Mouse (Mus musculus) kidney, adult 8-10 months (tissue): ENCODE measurements around the gene Upk3b.

Experiments
- DNase-seq, 2 experiments: peaks; one replicate each; pipeline ENCODE4 v3.0.0; 2022

Upk3b gene

GRCm38 (mm10) chr5:136077001-136077550, 38.8 kb downstream of the Upk3b start:
- DNase-seq = peak; percentile 23 to 38

GRCm38 (mm10) chr5:136078136-136078535, 39.8 kb downstream of the Upk3b start:
- DNase-seq = no peak

- DNase-seq = no peak
These were observed 44.0 kb downstream of the Upk3b start for GRCm38 (mm10) chr5:136082345-136082744.

- peak; percentile 94 for DNase-seq
These were observed 45.4 kb downstream of the Upk3b start, which contains the start of gene Rasa4 for GRCm38 (mm10) chr5:136083669-136084107. Gene Rasa4, plus strand, starts transcription at chr5:136083916.

DNA sequence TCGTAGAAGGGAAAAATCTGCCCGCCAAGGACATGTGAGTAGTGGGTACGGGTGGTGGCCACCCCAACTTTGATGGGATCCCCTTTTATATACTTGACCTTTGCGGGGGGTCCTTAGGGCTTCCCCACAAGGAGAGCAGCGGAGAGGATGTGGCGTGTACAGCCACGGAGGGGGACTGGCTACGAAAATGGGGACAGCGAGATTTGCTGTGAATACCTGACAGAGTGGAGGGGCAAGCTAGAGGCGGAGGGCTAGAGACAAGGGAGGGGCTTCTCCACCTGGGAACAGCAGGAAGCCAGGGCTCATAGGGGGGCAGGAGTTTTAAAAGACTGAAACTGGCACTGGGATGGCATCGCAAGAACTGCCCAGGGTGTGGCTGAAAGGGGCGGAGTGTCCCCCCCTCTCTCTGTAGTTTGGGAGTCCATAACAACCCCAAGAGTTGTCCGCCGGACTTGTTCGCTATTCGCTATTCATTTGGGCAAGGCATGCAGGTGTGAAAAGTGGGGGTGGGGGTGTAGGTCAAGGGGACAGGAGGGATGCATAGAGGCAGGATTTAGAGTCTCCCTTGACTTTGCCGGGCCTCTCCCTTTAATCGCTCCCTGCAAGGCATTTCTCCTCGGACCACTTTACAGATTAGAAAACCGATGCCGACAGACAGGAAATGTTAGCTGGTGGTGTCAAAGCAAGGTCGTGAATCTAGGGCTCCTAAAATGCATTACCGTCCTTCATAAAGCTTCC, 46.0 kb downstream of the Upk3b start:
- no peak for DNase-seq

- peak in 1 of 2 experiments; percentile 12 for DNase-seq
These were observed 46.8 kb downstream of the Upk3b start for GRCm38 (mm10) chr5:136084891-136085651.

- DNase-seq = no peak
These were observed 48.0 kb downstream of the Upk3b start for GRCm38 (mm10) chr5:136086290-136086689.

GRCm38 (mm10) chr5:136088821-136089575, 50.7 kb downstream of the Upk3b start:
- DNase-seq = peak in 1 of 2 experiments; percentile 15

DNA sequence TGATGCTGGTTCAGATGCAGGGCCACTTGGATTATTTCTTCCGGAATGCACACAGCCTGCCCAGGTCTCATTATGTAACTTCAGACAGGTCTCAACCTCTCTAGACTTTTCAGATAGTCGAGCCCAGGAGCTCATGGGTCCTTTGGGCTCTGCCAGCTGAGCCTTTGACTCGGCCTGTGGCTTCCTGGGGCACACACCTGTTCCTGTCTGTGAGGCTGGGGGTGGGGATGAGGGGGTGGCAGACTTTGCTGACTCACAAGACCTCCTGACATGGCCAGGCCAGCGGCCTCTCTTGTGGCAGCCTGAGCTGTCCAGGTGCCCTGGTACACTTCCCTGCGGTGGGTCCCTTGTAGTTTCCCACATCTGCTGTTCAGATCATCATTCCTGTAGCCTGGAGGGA, 53.6 kb downstream of the Upk3b start:
- no peak for DNase-seq

DNA sequence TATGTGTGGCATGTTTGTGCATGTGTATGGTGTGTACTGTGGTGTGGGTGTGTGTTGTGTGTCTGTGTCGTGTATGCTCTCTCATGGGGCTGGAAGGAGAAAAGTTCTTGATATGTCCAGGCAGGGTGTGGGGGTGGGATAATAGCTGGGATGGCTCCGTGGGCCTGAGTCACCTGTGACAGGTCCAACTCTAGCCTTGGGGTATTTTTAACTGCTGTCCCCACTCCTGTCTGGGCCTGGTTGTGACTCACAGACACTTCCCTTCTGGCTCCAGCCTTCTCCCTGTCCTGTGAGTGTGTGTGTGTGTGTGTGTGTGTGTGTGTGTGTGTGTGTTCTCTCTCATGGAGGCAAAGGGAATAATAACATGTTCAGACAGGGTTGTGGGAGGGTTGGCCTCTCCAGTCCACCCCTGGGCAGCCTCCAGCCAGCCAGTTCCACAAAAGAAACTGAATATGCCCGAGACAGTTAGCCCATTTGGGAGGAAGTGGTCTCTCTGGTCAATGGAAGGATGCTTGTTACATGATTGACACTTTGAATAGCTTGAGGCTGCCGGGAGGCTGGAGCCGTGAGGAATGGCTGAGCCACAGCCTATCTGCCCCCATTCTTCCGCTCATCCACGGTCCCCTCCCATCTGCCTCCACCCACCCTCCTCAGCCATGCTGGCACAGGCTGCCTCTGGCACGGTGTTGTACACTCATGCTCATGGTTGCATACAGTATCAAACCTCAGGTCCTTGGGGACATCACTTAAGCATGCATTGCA, 56.1 kb downstream of the Upk3b start:
- no peak for DNase-seq

DNA sequence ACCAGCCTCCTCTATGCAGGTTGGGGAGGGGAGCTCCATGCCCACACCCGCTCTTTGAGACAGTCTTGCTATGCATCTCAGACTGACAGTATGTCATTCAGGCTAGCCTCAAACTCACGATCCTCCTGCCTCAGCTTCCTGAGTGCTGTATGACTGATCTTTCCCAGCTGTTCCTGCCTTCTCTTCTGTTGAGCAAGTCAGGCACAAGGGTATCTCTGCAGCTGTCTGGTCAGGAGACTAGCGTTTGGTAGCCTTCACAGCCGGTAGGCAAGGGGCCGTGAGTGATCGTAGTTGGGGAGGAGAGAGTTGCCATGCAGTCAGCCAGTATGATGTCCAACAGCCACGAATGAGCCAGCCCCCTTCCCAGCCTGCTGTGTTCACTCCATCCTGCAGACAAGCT, 56.8 kb downstream of the Upk3b start:
- no peak for DNase-seq
